Mouse (Mus musculus) midbrain, postnatal 0 days (tissue): ENCODE results near the gene Rhoa. TPM values are rescaled to one million over a fixed set of nuclear protein-coding genes. Genes with fewer than 3 reads are reported as not detected.

Experiments
- ATAC-seq: fragments of 200-750 bp; cut with Nextera tagmentation; 2 replicates; pipeline ENCODE4 v1.8.0; 2017; ENCODE audit warnings: moderate number of reproducible peaks, mild to moderate bottlenecking, moderate TSS enrichment, moderate library complexity; ENCODE audit not compliant: low FRiP score
- DNase-seq: peaks from one replicate; pipeline ENCODE4 v3.0.0-alpha.2; 2015; ENCODE audit warnings: low spot score
- H3K27ac ChIP-seq: fragments of 300-500 bp; sonication (generic); 2 replicates; pipeline ENCODE4 v1.5.1; 2014; ENCODE audit warnings: low read depth, mild to moderate bottlenecking, low read length, mixed read lengths
- H3K27me3 ChIP-seq: fragments of 300-500 bp; sonication (generic); 2 replicates; pipeline ENCODE4 v1.6.1; 2014; ENCODE audit warnings: low read length, control low read depth, mixed read lengths; ENCODE audit not compliant: insufficient read depth
- H3K36me3 ChIP-seq: fragments of 300-500 bp; sonication (generic); 2 replicates; pipeline ENCODE4 v1.6.1; 2014; ENCODE audit warnings: low read length, control low read depth, mixed read lengths; ENCODE audit not compliant: insufficient read depth
- H3K4me1 ChIP-seq: fragments of 300-500 bp; sonication (generic); 2 replicates; pipeline ENCODE4 v1.6.1; 2014; ENCODE audit warnings: mild to moderate bottlenecking, control low read depth, antibody characterized with exemption, low read length, mixed read lengths; ENCODE audit not compliant: insufficient read depth
- H3K4me2 ChIP-seq: fragments of 300-500 bp; sonication (generic); 2 replicates; pipeline ENCODE4 v1.6.1; 2014; ENCODE audit warnings: low read depth, mild to moderate bottlenecking, low read length, mixed read lengths; ENCODE audit not compliant: poor library complexity, severe bottlenecking
- H3K4me3 ChIP-seq: fragments of 300-500 bp; sonication (generic); 2 replicates; pipeline ENCODE4 v1.5.1; 2014; ENCODE audit warnings: low read depth, mild to moderate bottlenecking, low read length, moderate library complexity
- H3K9ac ChIP-seq: fragments of 300-500 bp; sonication (generic); replicated peaks from 2 replicates; pipeline ENCODE4 v1.6.1; 2014; ENCODE audit warnings: mild to moderate bottlenecking, low read length, moderate library complexity, mixed read lengths; ENCODE audit not compliant: poor library complexity, severe bottlenecking
- H3K9me3 ChIP-seq: fragments of 300-500 bp; sonication (generic); 2 replicates; pipeline ENCODE4 v1.6.1; 2016; ENCODE audit warnings: low read length, control low read depth
- CTCF ChIP-seq: IDR thresholded peaks from 2 replicates; pipeline ENCODE4 v1.5.1; 2016; ENCODE audit warnings: antibody characterized with exemption, mild to moderate bottlenecking
- WGBS: fragments of 180-500 bp; shearing (Covaris S2); extraction: QIAGEN DNeasy Blood & Tissue Kit; methylation state at CpG from one replicate; pipeline ENCODE4 v1.1.7; 2014; 5-methylcytosine and 5-hydroxymethylcytosine counted together
- polyA plus RNA-seq: library from polyadenylated mRNA; unstranded; fragments of >200 nt; fragmentation: Nextera tagmentation; extraction: Ambion mirVana; gene quantifications from 2 replicates; pipeline ENCODE4 v1.2.1, GENCODE M21; 2015
- total RNA-seq: library from RNA; depleted of rRNA; stranded (reverse); fragments of >200 nt; gene quantifications from 2 replicates; pipeline ENCODE4 v1.2.3, GENCODE M21; 2014

Rhoa gene
- total and polyA plus RNA-seq, 2 experiments from 2014 or later, result 120 to 252 TPM

- DNase-seq (no peak), ATAC-seq (no peak)
- Histone ChIP-seq H3K4me1 (no peaks in the 10 kb centered on the region), H3K4me2 (no peak overlapping the region), H3K9me3 (no peaks in the 10 kb centered on the region), H3K27me3 (no peaks in the 10 kb centered on the region), H3K4me3 (no peak overlapping the region), H3K9ac (no peak overlapping the region), H3K36me3 (peaks cover 11% of the 10 kb centered on the region; the same call in 1 of the 2 replicates), H3K27ac (no peak overlapping the region)
- WGBS, result 98% methylated on average over 2 of the region's 2 CpGs
- TF ChIP-seq CTCF, result no peak
Measured at GRCm38 (mm10) chr9:108325811-108326210, 19.9 kb downstream of the Rhoa start.

DNA sequence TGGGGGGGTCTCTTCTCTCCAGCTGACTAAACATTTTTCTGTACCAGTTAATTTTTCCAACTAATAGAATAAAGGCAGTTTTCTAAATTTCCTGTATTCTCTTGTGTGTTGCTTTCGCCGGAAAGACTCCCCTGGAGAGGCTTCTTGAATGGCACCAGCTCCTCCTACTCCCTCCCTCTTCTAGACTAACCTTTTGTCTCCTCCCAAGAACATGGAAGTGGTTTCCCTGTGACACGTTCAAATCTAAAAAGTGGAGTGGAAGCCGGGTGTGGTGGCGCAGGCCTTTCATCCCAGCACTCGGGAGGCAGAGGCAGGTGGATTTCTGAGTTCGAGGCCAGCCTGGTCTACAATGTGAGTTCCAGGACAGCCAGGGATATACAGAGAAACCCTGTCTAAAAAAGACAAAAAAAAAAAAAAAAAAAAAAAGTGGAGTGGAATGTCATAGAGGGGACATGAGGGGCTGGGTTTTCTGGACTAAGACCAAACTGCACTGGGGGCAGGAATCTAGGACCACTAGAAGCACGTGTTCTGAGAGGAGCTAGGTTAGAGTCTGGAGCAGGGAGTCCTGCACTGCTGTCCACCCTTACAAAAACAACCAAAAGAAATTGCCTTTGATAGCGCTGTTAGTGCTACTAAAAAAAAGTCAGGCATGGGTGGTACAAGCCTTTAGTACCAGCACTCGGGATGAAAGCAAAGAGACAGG lies 32.1 kb downstream of the Rhoa start:
- Histone ChIP-seq H3K27me3 (no peaks in the 10 kb centered on the region), H3K9me3 (no peaks in the 10 kb centered on the region), H3K4me1 (0 out of 2 replicates have a peak, but pooled peaks cover 3% of the 10 kb centered on the region), H3K4me3 (no peak overlapping the region), H3K36me3 (peaks cover 10% of the 10 kb centered on the region), H3K27ac (peak overlapping the region; percentile 89; the same call in 1 of the 2 replicates), H3K4me2 (no peak overlapping the region), H3K9ac (no peak overlapping the region)
- DNase-seq (no peak), ATAC-seq (no peak)
- 65% methylated on average over 10 of the region's 10 CpGs for WGBS
- TF ChIP-seq CTCF, result no peak

DNA sequence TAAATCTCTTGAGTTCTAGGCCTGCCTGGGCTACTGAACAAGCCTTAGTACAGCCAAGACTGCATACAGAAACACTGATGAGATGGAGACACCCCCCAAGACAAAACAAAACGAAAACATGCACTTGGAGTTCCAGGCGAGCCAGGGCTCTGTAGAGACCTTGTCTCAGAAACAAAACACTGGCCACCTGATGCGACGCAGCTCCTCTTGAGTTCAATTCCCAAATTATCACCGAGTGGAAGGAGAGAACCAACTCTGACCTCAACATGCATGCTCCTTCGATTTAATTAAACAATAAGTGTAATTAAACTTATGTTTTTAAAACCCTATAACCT lies 32.6 kb downstream of the Rhoa start:
- Histone ChIP-seq H3K9ac (peak overlapping the region; percentile 81), H3K4me2 (peak overlapping the region; percentile 83), H3K9me3 (no peaks in the 10 kb centered on the region), H3K4me3 (peak overlapping the region; percentile 70), H3K4me1 (0 out of 2 replicates have a peak, but pooled peaks cover 3% of the 10 kb centered on the region), H3K27me3 (no peaks in the 10 kb centered on the region), H3K27ac (peak overlapping the region; percentile 89), H3K36me3 (peaks cover 8% of the 10 kb centered on the region)
- DNase-seq (peak; percentile 15), ATAC-seq (no peak)
- WGBS, result 30% methylated on average over 6 of the region's 6 CpGs
- no peak for TF ChIP-seq CTCF

DNA sequence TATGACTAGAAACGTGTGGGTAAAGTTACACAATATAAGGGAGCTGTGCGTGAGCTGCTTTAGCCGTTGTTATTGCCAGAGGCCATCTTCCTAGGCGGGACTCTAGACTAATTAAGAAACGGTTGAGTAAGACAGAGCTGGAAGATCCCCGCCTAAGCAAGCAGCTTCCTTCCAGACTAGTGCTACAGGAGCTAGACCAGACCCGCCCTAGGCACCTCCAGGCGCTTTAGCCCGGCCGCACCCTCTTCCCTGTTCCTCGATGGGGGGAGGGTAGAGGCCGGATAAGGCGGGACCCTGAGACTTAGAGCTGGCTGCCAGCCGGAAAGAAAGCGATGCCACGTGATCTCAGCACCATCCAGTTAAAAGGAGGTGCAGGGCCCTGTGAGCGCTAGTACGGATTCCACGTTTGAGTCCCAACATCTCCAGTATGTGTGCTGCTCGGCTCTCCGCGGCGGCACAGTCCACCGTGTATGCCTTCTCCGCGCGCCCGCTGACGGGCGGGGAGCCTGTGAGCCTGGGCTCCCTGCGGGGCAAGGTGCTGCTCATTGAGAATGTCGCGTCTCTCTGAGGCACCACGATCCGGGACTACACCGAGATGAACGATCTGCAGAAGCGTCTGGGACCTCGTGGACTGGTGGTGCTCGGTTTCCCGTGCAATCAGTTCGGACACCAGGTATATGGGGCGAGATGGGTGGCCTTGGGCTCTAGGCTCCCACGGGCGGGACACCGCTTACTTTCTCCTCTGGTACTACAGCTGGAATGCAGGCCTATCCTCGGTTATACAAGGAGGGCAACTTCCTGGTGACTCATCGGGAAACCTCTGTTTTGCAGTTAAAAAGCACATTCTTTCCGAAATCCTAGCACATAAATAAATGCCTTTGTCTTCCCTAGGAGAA lies 33.2 kb downstream of the Rhoa start, which contains the start of gene Gpx1:
Gpx1 (plus strand) TSS at position 18 of the 896 bp plus-strand sequence.
- ATAC-seq, result peak; percentile 94
- Histone ChIP-seq H3K4me1 (0 out of 2 replicates have a peak, but pooled peaks cover 3% of the 10 kb centered on the region), H3K4me3 (peak within 1 kb of the TSS; percentile 70), H3K27ac (peak within 1 kb of the TSS; percentile 89), H3K27me3 (no peaks in the 10 kb centered on the region), H3K4me2 (peak within 1 kb of the TSS; percentile 83), H3K9ac (peak within 1 kb of the TSS; percentile 81), H3K36me3 (peaks cover 7% of the 10 kb centered on the region), H3K9me3 (no peaks in the 10 kb centered on the region)
- WGBS, result under 1% methylated on average over 48 of the region's 49 CpGs
- DNase-seq, result peak; percentile 95
- TF ChIP-seq CTCF, result no peak

- 0 out of 2 replicates have a peak, but pooled peaks cover 3% of the 10 kb centered on the region for H3K4me1 ChIP-seq
- no peaks in the 10 kb centered on the region for H3K27me3 ChIP-seq
- H3K9ac ChIP-seq, result peak overlapping the region; percentile 81
- H3K27ac ChIP-seq, result peak overlapping the region; percentile 89; the same call in 1 of the 2 replicates
- DNase-seq (no peak), ATAC-seq (no peak)
- peak overlapping the region; percentile 83 for H3K4me2 ChIP-seq
- no peaks in the 10 kb centered on the region for H3K9me3 ChIP-seq
- TF ChIP-seq CTCF, result no peak
- peak overlapping the region; percentile 70 for H3K4me3 ChIP-seq
- WGBS, result 22% methylated on average over 20 of the region's 20 CpGs
- H3K36me3 ChIP-seq, result peaks cover 6% of the 10 kb centered on the region
Measured at GRCm38 (mm10) chr9:108339886-108340257, 33.9 kb downstream of the Rhoa start.
